Mouse (Mus musculus) lung, postnatal 0 days (tissue): ENCODE results near the gene Cmpk1.

Source experiments
- CTCF ChIP-seq: IDR thresholded peaks from 2 replicates; pipeline ENCODE4 v1.5.1; 2016; ENCODE audit warnings: antibody characterized with exemption, mild to moderate bottlenecking
- EP300 ChIP-seq: IDR thresholded peaks from 2 replicates; pipeline ENCODE4 v1.6.1; 2016; ENCODE audit warnings: antibody characterized with exemption, mild to moderate bottlenecking, control low read depth

GRCm38 (mm10) chr4:114942112-114942511 lies 44.9 kb downstream of the Cmpk1 start:
- no peak for TF ChIP-seq CTCF
- TF ChIP-seq EP300, result no peak
